Mouse (Mus musculus) c-Kit-positive CD71-negative TER-119-negative erythroid progenitor cells, embryonic 14.5 days (primary cell): ENCODE measurements around the gene Anxa6.
"Not testable (repeated sequence)": the region's sequence is repeated elsewhere in the genome, so short reads cannot be mapped to it uniquely, and the experiment has no call there.

Experiments used
- DNase-seq: peaks from one replicate; pipeline ENCODE4 v3.0.0-alpha.2; 2013; ENCODE audit warnings: low read depth

Gene Anxa6

DNA sequence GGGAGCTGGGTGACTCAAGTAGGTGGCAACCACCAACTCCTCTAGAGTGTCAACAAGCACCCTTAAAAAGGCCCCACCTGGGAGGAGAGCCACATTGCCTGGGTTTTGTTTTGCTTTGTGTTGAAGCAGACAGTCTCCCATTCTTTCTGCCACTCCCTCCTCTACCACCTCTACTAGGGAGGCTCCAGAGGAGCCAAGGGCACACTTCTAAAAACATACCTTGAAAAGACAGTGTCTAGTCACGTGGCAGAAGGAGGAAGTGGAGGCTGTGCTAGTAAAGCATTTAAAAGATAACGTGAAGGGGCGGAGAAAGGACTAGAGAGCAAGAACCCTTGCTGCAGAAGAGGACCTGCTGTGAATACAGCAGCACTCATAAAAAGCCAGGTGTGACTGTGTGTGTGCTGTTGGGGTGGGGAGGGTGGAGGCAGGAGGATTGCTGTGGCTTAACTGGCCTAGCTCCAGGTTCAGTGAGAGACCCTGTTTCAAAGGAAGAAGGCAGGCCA is 74.6 kb downstream of the Anxa6 start:
- peak; percentile 46 for DNase-seq

DNA sequence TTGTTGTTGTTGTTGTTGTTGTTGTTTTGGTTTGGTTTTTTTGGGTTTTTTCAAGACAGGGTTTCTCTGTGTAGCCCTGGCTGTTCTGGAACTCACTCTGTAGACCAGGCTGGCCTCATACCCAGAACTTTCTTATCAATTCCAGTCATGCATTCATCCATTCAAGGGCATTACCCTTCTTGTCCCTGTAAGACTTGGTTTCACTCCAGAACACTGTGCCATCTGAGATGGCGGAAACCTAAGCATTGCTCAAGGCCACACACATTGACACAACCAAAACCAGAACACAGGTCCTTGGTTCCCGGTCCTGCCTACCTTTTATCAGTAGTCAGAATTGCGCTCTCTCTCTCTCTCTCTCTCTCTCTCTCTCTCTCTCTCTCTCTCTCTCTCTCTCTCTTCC is 75.5 kb downstream of the Anxa6 start:
- not testable (repeated sequence) for DNase-seq

- DNase-seq = no peak
These were observed 76.3 kb downstream of the Anxa6 start for GRCm38 (mm10) chr11:54956912-54957311.

GRCm38 (mm10) chr11:54955735-54956480 is 77.3 kb downstream of the Anxa6 start:
- peak; percentile 94 for DNase-seq

DNA sequence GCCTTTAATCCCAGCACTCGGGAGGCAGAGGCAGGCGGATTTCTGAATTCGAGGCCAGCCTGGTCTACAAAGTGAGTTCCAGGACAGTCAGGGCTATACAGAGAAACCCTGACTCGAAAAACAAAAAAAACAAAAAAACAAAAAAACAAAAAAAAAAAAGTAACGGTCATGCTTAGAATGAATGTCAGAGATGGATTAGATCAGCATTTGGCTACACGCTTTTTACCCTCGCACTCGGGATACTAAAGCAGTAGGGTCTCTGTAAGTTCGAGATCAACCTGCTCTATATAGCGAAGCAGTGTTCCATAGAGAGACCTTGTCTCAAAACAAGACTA is 77.9 kb downstream of the Anxa6 start:
- not testable (repeated sequence) for DNase-seq

DNA sequence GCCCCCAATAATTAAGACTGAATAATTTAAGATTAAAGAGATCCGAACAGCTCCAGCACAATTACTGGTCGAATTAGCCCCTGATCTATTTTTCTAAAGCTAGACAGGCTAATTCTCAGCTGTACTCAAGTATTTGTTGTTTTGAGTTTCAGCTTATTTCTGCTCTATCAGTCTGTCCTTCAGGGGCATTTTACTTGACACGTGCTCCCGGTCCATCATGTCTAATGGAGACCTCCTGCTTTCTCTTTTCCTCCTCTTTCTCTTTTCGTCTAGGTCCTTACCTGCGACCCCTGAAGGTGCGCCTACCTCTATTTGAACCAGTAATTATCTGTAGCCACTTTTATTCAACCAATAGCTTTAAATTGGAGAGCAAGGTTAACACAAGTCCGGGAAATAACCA is 78.5 kb downstream of the Anxa6 start:
- DNase-seq = no peak

DNA sequence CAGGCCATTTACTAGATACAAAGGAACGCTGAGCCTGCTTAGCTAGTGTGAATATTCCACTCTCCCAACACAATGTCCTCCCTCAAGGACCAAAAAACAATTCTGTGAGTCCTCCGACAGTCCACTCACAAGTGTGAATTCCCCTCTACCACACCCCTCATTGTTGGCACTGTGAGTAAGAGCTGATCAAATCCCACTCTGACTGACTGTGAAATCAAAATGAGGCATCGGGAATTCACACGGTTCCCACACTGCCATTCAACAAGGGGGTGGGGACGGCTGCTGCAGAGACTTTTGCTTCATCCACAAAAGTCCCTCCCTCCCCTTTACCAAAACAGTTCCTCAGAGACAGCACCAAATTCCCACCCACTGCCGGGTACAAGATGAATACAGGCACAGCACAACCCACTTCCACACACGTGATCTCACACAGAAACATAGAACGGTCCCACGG is 79.2 kb downstream of the Anxa6 start:
- no peak for DNase-seq

DNA sequence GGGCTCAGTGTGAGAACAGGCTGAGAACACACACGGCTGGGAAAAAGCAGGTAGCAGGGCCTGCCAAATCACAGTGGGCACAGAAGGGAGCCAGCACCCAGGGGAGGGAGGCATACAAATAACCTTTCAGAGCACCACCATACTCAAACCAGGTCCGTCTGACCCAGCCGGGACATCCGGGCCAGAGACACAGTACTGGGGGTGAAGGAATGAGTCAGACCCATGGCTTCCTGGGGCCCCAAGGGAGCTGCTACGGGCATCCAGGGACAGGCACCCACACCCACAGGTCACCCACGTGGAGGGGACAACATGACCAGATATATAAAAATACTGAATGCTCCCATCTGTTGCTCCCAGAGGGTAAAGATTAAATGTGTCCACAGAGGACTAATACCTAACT is 80.6 kb downstream of the Anxa6 start:
- DNase-seq = no peak

DNA sequence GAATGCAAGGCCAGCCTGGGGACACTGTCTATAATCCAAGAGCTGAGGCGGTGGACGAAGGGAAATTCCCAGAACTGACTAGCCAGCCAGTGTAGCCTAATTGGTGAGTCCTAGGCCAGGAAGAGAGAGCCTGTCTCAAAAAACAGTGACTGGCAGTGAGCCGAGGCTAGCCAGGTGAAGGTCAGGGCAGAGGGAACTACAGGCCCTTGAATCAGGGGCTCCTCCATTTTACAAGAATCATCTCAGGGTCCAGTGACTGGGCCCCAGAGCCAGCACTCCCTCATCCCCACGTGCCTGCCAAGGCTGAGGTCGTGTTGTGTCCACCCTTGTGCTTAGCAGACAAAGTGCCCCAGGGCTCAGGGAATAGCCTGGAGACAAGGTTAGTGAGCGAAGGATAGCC is 82.6 kb downstream of the Anxa6 start:
- DNase-seq = no peak

- DNase-seq = no peak
These were observed 83.5 kb downstream of the Anxa6 start for GRCm38 (mm10) chr11:54949717-54950116.

- no peak for DNase-seq
These were observed 88.5 kb downstream of the Anxa6 start for GRCm38 (mm10) chr11:54944702-54945101.

GRCm38 (mm10) chr11:54940056-54940455 is 93.2 kb downstream of the Anxa6 start:
- no peak for DNase-seq

- DNase-seq = no peak
These were observed 93.7 kb downstream of the Anxa6 start for GRCm38 (mm10) chr11:54939501-54939900.

DNA sequence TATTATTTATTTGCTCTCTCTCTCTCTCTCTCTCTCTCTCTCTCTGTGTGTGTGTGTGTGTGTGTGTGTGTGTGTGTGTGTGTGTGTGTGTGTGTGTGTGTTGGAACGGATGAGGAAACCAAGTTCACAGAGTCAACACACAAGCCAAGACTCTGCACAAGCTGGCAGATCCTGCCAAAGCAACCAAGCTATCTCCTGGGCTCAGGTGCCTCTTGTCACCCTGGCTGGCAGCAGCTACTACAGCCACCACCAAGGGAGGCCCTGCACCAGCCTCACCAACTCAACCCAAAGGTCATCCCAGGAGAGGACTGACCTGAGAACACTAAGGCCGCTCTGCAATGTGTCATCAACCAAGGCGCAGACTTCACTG is 96.5 kb downstream of the Anxa6 start:
- no peak for DNase-seq

DNA sequence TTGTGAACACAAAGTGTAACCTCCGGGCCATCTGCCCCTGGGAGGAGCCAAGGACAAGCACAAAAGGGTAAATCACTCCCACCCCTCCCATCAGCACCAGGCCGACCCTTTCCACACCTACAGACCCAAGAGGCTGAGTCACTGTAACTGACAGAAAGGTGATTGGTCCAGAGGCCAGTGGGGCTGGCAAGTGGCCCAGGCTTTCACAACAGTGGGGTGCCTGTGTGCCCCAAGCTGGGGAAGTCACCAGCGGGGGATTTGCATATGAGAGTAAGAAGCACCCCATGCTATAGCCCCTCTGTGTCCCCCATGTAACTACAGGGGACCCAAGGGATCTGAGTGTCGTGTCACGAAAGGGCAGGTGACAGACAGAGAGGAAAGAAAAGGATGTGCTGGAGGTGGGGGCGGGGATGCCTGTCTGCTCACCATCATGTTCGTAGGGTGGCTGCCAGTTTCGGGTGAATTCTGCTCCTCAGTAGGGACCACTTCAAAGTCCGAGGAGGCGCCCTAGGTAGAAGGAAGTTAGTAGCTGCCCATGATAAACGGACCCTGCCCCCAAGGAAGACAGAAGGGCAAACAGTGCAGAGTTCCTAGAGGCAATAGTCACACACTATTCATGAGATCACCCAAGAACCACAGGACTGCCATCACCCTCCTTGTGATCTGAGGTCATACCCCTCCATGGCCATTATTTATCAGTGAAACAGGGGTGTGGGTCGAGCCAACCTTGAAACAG is 97.0 kb downstream of the Anxa6 start:
- DNase-seq = no peak

GRCm38 (mm10) chr11:54934198-54934597 is 99.0 kb downstream of the Anxa6 start:
- no peak for DNase-seq

DNA sequence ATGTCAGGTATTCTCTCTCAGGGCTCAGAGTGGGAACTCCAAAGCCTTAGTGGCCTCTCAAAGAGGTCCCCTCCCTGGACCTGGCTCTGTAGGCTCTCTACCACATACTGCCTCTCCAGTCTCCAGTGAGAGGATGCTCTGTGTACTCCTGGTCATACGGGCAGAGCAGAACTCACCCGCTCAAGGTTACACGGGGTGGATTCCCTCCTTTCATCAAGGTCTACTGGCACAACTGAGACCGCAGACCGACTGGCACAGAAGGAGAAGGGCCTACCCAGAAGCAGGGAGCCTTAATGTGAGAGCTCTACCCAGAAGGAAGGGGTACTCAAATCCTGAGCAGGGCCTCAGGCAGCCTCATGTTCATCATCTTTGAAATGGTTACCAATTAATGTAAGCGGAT is 100.7 kb downstream of the Anxa6 start:
- DNase-seq = no peak

GRCm38 (mm10) chr11:54931405-54932093 is 101.7 kb downstream of the Anxa6 start:
- DNase-seq = no peak

DNA sequence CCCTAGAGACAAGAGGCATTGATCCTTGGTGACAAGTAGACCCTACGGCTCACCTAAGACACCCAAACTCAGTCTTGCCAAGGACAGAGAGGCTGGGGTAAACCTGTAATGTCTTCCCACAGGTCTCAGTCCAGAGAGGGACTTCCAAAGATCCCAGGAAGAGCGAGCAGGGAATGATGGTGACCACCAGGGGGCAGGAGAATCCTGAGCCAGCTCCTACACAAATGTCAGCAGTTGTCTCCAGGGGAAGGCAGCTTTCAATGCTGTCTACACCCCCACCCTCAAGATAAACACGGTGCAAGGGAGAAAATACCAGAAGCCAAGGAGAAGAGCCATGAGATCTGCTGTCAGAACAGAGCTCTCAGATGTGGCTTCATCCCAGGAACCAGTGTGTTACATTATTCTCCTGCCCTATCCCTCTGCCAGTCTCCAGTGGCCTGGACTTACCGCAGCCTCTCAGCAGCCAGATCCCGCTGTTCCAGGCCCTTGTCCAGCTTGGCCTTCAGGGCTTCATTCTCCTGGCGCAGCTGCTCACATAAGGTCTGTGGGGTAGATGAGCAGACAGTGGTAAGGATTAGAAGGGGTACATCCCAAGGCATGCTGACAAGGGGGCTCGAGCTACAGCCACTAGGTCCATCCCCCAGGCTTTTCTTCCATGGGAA is 102.8 kb downstream of the Anxa6 start:
- DNase-seq = no peak

DNA sequence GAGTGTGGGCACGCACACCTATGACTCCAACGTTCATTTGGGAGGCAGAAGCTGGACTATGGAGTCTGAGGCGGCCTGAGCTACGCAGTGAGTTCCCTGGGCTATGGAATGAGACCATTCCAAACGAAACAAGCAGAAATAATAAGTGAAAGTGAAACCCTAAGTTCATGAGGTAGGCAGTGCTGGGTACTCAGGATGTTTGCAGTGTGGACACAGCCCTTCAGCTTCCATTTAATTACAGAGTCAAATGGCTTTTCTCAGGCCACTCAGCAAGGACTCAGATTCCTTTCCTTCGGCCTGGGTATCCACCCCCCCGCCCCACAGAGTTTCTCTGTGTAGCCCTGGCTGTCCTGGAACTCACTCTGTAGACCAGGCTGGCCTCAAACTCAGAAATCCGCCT is 103.5 kb downstream of the Anxa6 start:
- DNase-seq = no peak

DNA sequence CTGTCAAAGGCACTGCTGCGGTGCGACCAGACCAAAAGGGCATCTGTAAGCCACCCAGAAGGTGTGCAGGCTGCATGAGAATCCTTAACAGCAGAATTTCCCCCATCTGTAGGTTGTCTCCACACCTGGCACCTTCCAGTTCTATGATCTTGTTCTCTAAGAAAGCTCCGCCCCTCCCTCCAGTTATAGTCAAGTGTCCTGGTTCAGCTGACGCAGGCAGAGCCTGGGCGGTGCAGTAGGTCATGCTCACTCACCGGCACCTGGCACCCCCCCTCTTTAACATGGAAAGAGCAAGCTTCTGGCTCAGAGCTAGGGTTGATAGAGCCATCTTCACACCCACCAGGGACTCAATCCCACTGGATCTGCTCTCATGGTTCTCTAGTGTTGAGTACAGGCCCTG is 104.0 kb downstream of the Anxa6 start:
- no peak for DNase-seq
